Mouse (Mus musculus) CD4-positive naive resting alpha-beta T cell, adult 76 days (primary cell): ENCODE results near the gene Galnt15. TPM values are rescaled to one million over a fixed set of nuclear protein-coding genes. Genes with fewer than 3 reads are reported as not detected.

ENCODE experiments used
- total RNA-seq: library from RNA; stranded (reverse); gene quantifications from one replicate; pipeline ENCODE4 v1.2.4, GENCODE M21; 2023

The Galnt15 gene
- not detected for total RNA-seq

DNA sequence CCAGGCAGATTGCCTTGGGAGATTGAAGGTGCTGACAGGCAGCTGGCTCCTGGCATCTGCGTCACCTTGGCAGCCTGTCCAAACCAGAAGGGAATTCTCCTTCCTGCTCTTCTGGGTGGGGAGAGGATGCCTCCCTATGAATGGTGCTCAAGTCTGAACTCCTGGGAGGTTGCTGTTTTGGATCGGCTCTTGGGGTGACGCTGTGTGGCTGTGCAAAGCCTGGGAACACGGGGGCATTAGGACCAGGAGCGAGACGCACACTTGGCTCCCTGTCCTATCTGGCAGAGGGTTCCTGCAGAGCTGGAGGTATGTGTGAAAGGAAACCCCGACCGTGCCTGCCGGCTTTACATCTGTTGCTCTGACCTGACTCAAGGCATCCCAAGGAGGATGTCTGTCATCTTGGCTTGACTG is at the start of gene Galnt15:
Galnt15 (plus strand) TSS at position 309 of the 411 bp plus-strand sequence.

DNA sequence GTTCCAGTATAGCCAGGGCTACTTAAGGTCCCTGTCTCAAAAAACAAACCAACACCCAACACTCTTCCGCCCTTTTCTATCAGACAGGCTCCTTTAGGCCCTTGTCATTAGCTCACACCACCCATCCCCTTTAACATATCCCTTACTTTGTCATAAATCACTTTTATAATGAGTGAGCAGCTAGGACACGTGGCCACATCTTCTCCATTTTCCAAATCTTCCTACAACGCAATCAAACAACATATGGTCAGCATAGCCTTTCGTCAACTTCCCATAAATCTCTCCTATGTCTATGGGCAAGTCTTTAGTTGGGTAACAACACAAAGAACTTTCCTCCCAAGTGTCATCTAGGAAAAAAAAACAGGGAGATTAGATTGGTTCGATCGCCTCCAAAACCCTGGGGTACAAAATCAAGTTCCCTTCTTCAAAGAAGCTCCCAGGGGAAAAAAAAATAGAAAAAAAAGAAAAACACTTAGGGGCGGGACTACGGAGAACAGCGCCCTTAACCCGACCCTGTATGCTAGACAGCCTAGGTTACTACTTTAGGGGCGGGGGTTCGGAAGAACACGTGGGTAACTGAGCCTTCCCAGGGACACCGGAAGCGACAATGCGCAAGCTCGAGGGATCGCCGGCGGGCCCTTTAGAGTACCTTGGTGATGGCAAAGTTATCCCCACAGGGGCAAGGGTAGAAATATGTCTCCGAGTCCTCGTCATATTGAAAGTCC is 56.1 kb downstream of the Galnt15 start, which contains the start of gene Oxnad1:
Oxnad1 (plus strand) TSS at position 614 of the 725 bp plus-strand sequence.

DNA sequence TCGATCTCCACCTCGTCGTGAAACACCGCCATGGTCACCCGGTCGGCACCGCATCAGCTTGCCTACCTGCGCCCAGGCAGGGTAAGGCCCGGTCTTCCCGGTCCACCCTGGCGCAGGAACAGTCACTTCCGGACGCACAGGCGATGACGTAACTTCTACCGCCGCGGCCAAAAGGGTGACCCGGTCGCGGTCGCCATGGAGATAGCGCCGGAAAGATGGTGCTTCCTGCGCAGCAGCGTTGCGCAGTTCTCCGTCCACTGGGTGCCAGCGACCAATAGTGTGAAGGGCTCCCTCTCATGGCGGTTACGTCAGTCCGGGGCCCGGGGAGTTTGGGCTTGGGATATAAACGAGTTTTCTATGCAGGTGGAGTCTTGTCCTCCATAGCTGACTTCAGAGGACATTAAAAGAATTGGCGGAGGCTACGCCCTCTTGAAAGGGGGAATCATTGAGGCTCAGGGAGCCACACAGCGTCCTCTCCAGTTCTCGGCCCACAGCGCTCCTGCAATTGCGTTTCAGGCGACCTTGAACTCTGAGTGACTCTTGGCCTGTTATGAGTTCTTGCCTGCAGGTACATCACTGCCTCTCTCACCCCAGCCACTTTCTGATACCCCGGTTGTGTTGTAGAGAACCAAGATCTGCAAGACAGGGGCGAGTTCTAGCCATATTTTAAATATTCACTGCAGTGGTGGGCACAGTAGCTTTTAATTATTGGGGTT is 56.9 kb downstream of the Galnt15 start, which contains the start of gene Dph3:
Dph3 (minus strand) TSS at position 244 of the 716 bp plus-strand sequence.

Other genes with a start within 250 kb of the Galnt15 start
- 36.9 TPM for gene Ankrd28, start 198.3 kb upstream of the Galnt15 start, total RNA-seq
- gene Oxnad1, start 56.4 kb downstream of the Galnt15 start, total RNA-seq = 8.9 TPM
- 51.6 TPM for gene Dph3, start 56.7 kb downstream of the Galnt15 start, total RNA-seq
- gene Msmb, start 113.0 kb downstream of the Galnt15 start, total RNA-seq = not detected
- gene Ncoa4, start 130.9 kb downstream of the Galnt15 start, total RNA-seq = 95.6 TPM
- gene Timm23, start 172.9 kb downstream of the Galnt15 start, total RNA-seq = 106 TPM
- 67.7 TPM for gene Parg, start 173.0 kb downstream of the Galnt15 start, total RNA-seq